Mouse (Mus musculus) fibroblast of lung, adult 2 months (primary cell): ENCODE measurements around the gene Vasp.

Experiments used
- DNase-seq: peaks from one replicate; pipeline ENCODE4 v3.0.0-alpha.2; 2011; ENCODE audit warnings: low read depth

The Vasp gene

DNA sequence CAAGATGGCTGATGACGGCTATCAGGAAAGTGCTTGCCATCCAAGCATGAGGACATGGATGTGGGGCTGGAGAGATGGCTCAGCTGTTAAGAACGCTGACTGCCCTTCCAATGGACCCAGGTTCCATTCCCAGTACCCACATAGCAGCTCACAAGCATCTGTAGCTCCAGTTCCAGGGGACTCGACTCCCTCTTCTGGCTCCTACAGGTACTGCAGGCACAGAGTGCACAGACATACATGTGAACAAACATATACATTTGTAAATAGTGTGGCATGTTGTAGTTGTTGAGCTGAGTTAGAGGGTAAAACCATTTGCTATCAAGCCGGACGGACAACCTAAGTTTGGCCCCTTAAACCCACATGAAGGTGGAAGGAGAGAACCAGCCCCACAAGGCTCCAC is 61.6 kb downstream of the Vasp start:
- DNase-seq = no peak

DNA sequence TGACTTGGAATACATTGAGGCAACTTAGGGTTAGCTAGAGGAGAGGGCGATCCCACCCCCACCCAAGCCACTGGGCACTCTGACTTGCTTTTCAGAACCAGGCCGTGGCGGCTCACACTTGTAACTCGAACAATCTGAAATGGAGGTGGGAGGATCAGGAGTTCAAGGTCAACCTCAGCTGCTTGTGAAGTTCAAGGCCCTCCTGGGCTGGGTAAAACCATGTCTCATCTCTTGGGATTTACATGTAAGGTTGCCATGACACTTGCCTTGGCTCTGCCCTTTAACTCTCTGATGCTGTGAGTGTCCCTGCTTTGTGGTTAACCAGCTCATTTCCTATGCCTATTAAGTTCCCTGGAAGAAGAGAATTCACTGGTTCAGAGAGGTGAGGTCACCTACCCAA is 62.1 kb downstream of the Vasp start:
- no peak for DNase-seq

DNA sequence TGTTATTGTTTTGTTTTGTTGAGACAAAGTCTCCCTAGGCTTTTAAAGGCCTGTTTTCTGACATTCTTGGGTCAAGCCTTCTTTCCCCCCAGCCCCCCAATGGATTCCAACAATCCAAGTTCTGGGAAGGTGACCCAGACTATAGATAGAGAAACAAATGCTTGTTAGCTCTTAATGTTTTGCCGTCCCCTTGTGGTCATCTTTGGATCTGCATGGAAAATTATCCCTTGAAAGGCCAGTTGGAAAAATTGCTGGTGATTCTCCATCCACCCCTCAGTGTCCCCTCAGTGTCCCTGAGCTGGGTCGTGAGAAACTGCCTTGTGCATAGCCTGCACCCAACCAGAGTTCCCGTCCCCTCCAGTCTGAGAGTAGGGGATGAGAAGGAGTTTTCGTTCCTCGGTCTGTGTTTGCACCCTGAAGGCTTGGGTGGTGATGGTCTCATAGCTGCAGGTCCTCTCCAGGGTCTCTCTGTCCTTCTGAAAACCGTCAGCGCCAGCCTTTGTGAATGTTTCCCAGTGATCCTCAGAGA is 62.6 kb downstream of the Vasp start:
- no peak for DNase-seq

GRCm38 (mm10) chr7:19208201-19208910 is 63.3 kb downstream of the Vasp start:
- DNase-seq = no peak
